Mouse (Mus musculus) midbrain, embryonic 12.5 days (tissue): ENCODE data around the gene Ano8. TPM values are rescaled to one million over a fixed set of nuclear protein-coding genes. Genes with fewer than 3 reads are reported as not detected.
A peak's percentile ranks its signal among the peaks of the same experiment; 100 is the strongest.

ENCODE experiments used
- ATAC-seq: fragments of 200-750 bp; cut with Nextera tagmentation; 2 replicates; pipeline ENCODE4 v1.8.0; 2017; ENCODE audit warnings: low read depth, moderate TSS enrichment, moderate library complexity; ENCODE audit not compliant: low FRiP score
- H3K27ac ChIP-seq: fragments of 300-500 bp; sonication (generic); replicated peaks from 2 replicates; pipeline ENCODE4 v1.5.1; 2016; ENCODE audit warnings: mild to moderate bottlenecking
- H3K27me3 ChIP-seq: fragments of 300-500 bp; sonication (generic); 2 replicates; pipeline ENCODE4 v1.6.1; 2016; ENCODE audit warnings: mild to moderate bottlenecking
- H3K36me3 ChIP-seq: fragments of 300-500 bp; sonication (generic); 2 replicates; pipeline ENCODE4 v1.6.1; 2016
- H3K4me1 ChIP-seq: fragments of 300-500 bp; sonication (generic); 2 replicates; pipeline ENCODE4 v1.6.1; 2016
- H3K4me2 ChIP-seq: fragments of 300-500 bp; sonication (generic); replicated peaks from 2 replicates; pipeline ENCODE4 v1.6.1; 2016; ENCODE audit warnings: mild to moderate bottlenecking, moderate library complexity
- H3K4me3 ChIP-seq: fragments of 300-500 bp; sonication (generic); 2 replicates; pipeline ENCODE4 v1.5.1; 2016; ENCODE audit warnings: mild to moderate bottlenecking
- H3K9ac ChIP-seq: fragments of 300-500 bp; sonication (generic); replicated peaks from 2 replicates; pipeline ENCODE4 v1.6.1; 2016; ENCODE audit warnings: mild to moderate bottlenecking, moderate library complexity
- H3K9me3 ChIP-seq: fragments of 300-500 bp; sonication (generic); 2 replicates; pipeline ENCODE4 v1.6.1; 2016; ENCODE audit warnings: mild to moderate bottlenecking
- WGBS: fragments of 180-500 bp; shearing (Covaris S2); methylation state at CpG from one replicate; pipeline ENCODE4 v1.1.7; 2016; 5-methylcytosine and 5-hydroxymethylcytosine counted together
- polyA plus RNA-seq: library from polyadenylated mRNA; unstranded; fragments of >200 nt; fragmentation: Nextera tagmentation; extraction: Ambion mirVana; gene quantifications from 2 replicates; pipeline ENCODE4 v1.2.1, GENCODE M21; 2016

Ano8 gene
- polyA plus RNA-seq, 1 experiment from 2014 or later: 14.2 TPM

- H3K4me2 ChIP-seq: no peak overlapping the region
- no peak overlapping the region for H3K9ac ChIP-seq
- H3K27ac ChIP-seq: no peak overlapping the region
- peaks cover 6% of the 10 kb centered on the region; the same call in 1 of the 2 replicates for H3K27me3 ChIP-seq
- no peaks in the 10 kb centered on the region for H3K9me3 ChIP-seq
- ATAC-seq: no peak
- peaks cover 24% of the 10 kb centered on the region for H3K36me3 ChIP-seq
- peaks cover 21% of the 10 kb centered on the region for H3K4me1 ChIP-seq
- H3K4me3 ChIP-seq: no peak overlapping the region
- 51% methylated on average over 11 of the region's 11 CpGs for WGBS
Observed at GRCm38 (mm10) chr8:71496481-71496880, 10.7 kb upstream of the Ano8 start.

- no peak for ATAC-seq
- WGBS: 97% methylated on average over 5 of the region's 5 CpGs
- Histone ChIP-seq H3K27ac (no peak overlapping the region), H3K4me2 (no peak overlapping the region), H3K9ac (no peak overlapping the region), H3K36me3 (peaks cover 30% of the 10 kb centered on the region), H3K9me3 (no peaks in the 10 kb centered on the region), H3K4me1 (peaks cover 21% of the 10 kb centered on the region), H3K27me3 (peaks cover 6% of the 10 kb centered on the region; the same call in 1 of the 2 replicates), H3K4me3 (no peak overlapping the region)
Observed at GRCm38 (mm10) chr8:71495811-71496210, 10.0 kb upstream of the Ano8 start.

GRCm38 (mm10) chr8:71495039-71495438 lies 9.3 kb upstream of the Ano8 start:
- Histone ChIP-seq H3K27me3 (peaks cover 6% of the 10 kb centered on the region; the same call in 1 of the 2 replicates), H3K27ac (no peak overlapping the region), H3K36me3 (peaks cover 33% of the 10 kb centered on the region), H3K4me1 (peaks cover 24% of the 10 kb centered on the region), H3K9me3 (no peaks in the 10 kb centered on the region), H3K4me2 (no peak overlapping the region), H3K9ac (no peak overlapping the region), H3K4me3 (no peak overlapping the region)
- 32% methylated on average over 16 of the region's 16 CpGs for WGBS
- peak; percentile 58 for ATAC-seq

- Histone ChIP-seq H3K27ac (peak overlapping the region; percentile 83; the same call in 1 of the 2 replicates), H3K36me3 (peaks cover 36% of the 10 kb centered on the region)
- ATAC-seq: peak; percentile 79
Observed at GRCm38 (mm10) chr8:71488454-71488853, 2.7 kb upstream of the Ano8 start.

GRCm38 (mm10) chr8:71487691-71488445 lies 2.1 kb upstream of the Ano8 start, which contains the start of gene Gtpbp3:
TSS of gene Gtpbp3 (plus strand) at chr8:71488103.
- Histone ChIP-seq H3K4me1 (peaks cover 36% of the 10 kb centered on the region), H3K27me3 (no peaks in the 10 kb centered on the region)
- ATAC-seq: peak; percentile 35

More at GRCm38 (mm10) chr8:71488454-71488853, 2.7 kb upstream of the Ano8 start:
- Histone ChIP-seq H3K4me3 (peak overlapping the region; percentile 84), H3K9me3 (no peaks in the 10 kb centered on the region), H3K9ac (peak overlapping the region; percentile 78), H3K4me2 (peak overlapping the region; percentile 100), H3K4me1 (peaks cover 34% of the 10 kb centered on the region), H3K27me3 (no peaks in the 10 kb centered on the region)
- under 1% methylated on average over 22 of the region's 22 CpGs for WGBS

GRCm38 (mm10) chr8:71486136-71486529 lies 370 bp upstream of the Ano8 start:
- Histone ChIP-seq H3K4me1 (peaks cover 38% of the 10 kb centered on the region), H3K36me3 (peaks cover 38% of the 10 kb centered on the region), H3K9me3 (no peaks in the 10 kb centered on the region), H3K9ac (peak overlapping the region; percentile 98; the same call in 1 of the 2 replicates), H3K27me3 (peaks cover 14% of the 10 kb centered on the region; the same call in 1 of the 2 replicates), H3K4me2 (peak overlapping the region; percentile 63), H3K27ac (peak overlapping the region; percentile 89), H3K4me3 (peak overlapping the region; percentile 92)
- 22% methylated on average over 7 of the region's 7 CpGs for WGBS
- ATAC-seq: no peak

More at GRCm38 (mm10) chr8:71487691-71488445, 2.1 kb upstream of the Ano8 start, which contains the start of gene Gtpbp3:
- Histone ChIP-seq H3K9me3 (no peaks in the 10 kb centered on the region), H3K36me3 (peaks cover 38% of the 10 kb centered on the region), H3K4me2 (peak within 1 kb of the TSS; percentile 100), H3K27ac (peak within 1 kb of the TSS; percentile 83), H3K9ac (peak within 1 kb of the TSS; percentile 78), H3K4me3 (peak within 1 kb of the TSS; percentile 84)
- under 1% methylated on average over 33 of the region's 33 CpGs for WGBS

- peaks cover 32% of the 10 kb centered on the region for H3K4me1 ChIP-seq
- WGBS: 94% methylated on average over 19 of the region's 19 CpGs
Observed at GRCm38 (mm10) chr8:71484736-71485135, 1.0 kb downstream of the Ano8 start.

GRCm38 (mm10) chr8:71483932-71484331 lies 1.8 kb downstream of the Ano8 start:
- H3K9ac ChIP-seq: no peak overlapping the region
- no peak overlapping the region for H3K27ac ChIP-seq
- H3K27me3 ChIP-seq: peaks cover 18% of the 10 kb centered on the region
- no peak for ATAC-seq
- WGBS: 46% methylated on average over 8 of the region's 8 CpGs
- no peak overlapping the region for H3K4me3 ChIP-seq
- peak overlapping the region; percentile 63; the same call in 1 of the 2 replicates for H3K4me2 ChIP-seq
- peaks cover 54% of the 10 kb centered on the region for H3K36me3 ChIP-seq
- peaks cover 24% of the 10 kb centered on the region for H3K4me1 ChIP-seq
- H3K9me3 ChIP-seq: no peaks in the 10 kb centered on the region

More at GRCm38 (mm10) chr8:71484736-71485135, 1.0 kb downstream of the Ano8 start:
- no peak for ATAC-seq
- Histone ChIP-seq H3K27ac (no peak overlapping the region), H3K4me3 (peak overlapping the region; percentile 92), H3K36me3 (peaks cover 46% of the 10 kb centered on the region), H3K9me3 (no peaks in the 10 kb centered on the region), H3K9ac (peak overlapping the region; percentile 98; the same call in 1 of the 2 replicates), H3K4me2 (peak overlapping the region; percentile 63), H3K27me3 (peaks cover 14% of the 10 kb centered on the region; the same call in 1 of the 2 replicates)

GRCm38 (mm10) chr8:71478943-71479342 lies 6.8 kb downstream of the Ano8 start:
- no peaks in the 10 kb centered on the region for H3K9me3 ChIP-seq
- H3K27me3 ChIP-seq: peaks cover 24% of the 10 kb centered on the region
- no peak overlapping the region for H3K9ac ChIP-seq
- WGBS: 92% methylated on average over 11 of the region's 11 CpGs
- H3K27ac ChIP-seq: no peak overlapping the region
- no peak overlapping the region for H3K4me3 ChIP-seq
- peaks cover 29% of the 10 kb centered on the region for H3K4me1 ChIP-seq
- H3K4me2 ChIP-seq: no peak overlapping the region
- H3K36me3 ChIP-seq: peaks cover 74% of the 10 kb centered on the region
- no peak for ATAC-seq

GRCm38 (mm10) chr8:71477196-71477845 lies 8.4 kb downstream of the Ano8 start:
- H3K4me1 ChIP-seq: peaks cover 24% of the 10 kb centered on the region
- H3K4me3 ChIP-seq: peak overlapping the region; percentile 60
- H3K27me3 ChIP-seq: peaks cover 22% of the 10 kb centered on the region
- peak overlapping the region; percentile 90 for H3K27ac ChIP-seq
- no peaks in the 10 kb centered on the region for H3K9me3 ChIP-seq
- 39% methylated on average over 14 of the region's 14 CpGs for WGBS
- peak overlapping the region; percentile 87 for H3K4me2 ChIP-seq
- no peak for ATAC-seq
- peak overlapping the region; percentile 72 for H3K9ac ChIP-seq
- H3K36me3 ChIP-seq: peaks cover 74% of the 10 kb centered on the region

GRCm38 (mm10) chr8:71476099-71476940 lies 9.4 kb downstream of the Ano8 start:
- Histone ChIP-seq H3K4me3 (peak overlapping the region; percentile 60), H3K27me3 (peaks cover 12% of the 10 kb centered on the region), H3K9ac (peak overlapping the region; percentile 72), H3K4me1 (peaks cover 21% of the 10 kb centered on the region), H3K4me2 (peak overlapping the region; percentile 87), H3K36me3 (peaks cover 74% of the 10 kb centered on the region), H3K9me3 (no peaks in the 10 kb centered on the region), H3K27ac (peak overlapping the region; percentile 90)
- peak; percentile 75 for ATAC-seq
- WGBS: under 1% methylated on average over 51 of the region's 121 CpGs
